Mouse (Mus musculus): Measurements from ENCODE around the gene Zdhhc1. TPM values are rescaled to one million over a fixed set of nuclear protein-coding genes. Genes with fewer than 3 reads are reported as not detected.

Gene Zdhhc1
- total and polyA plus RNA-seq, 3 experiments, result 4.9 to 11.5 TPM; not detected in 1

DNA sequence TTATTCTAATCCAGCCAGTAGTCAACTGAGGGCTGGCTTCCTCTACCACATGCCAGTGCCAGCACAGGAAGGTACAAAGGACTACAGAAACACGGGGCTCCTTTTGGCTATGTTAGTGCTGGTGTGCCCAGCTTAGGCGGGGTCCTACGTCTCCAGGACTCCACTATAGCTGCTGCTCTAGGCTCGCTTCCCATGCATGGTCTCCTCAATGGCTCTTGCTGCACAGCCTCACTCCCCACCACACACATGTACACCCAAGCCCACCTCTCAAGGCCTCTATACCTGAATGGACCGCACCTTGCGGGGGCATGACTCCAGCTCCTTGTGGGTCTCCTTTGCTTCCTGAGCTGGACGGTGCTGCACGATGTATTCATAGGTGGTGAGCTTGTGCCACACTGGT lies 21.0 kb downstream of the Zdhhc1 start:
- Histone ChIP-seq H3K27ac (ENCODE audit: control insufficient read depth, low read depth, low read length) (no peak overlapping the region), H3K4me1 (ENCODE audit: control insufficient read depth in 1 of 2, insufficient read depth in 2 of 2, low read length in 2 of 2) (no peaks in the 10 kb centered on the region), H3K9me3 (replicated peaks; ENCODE audit: insufficient read depth, low read length) (no peaks in the 10 kb centered on the region), H3K4me3 (ENCODE audit: control insufficient read depth in 1 of 2, insufficient read depth in 1 of 2, low read depth in 2 of 2, low read length in 2 of 2) (no peak overlapping the region), H3K9ac (ENCODE audit: control insufficient read depth, low read depth, low read length, poor library complexity, severe bottlenecking) (no peak overlapping the region), H3K36me3 (ENCODE audit: control insufficient read depth in 1 of 2, insufficient read depth in 2 of 2, low read length in 2 of 2) (no peaks in the 10 kb centered on the region), H3K27me3 (ENCODE audit: control insufficient read depth in 1 of 2, insufficient read depth in 2 of 2, low read length in 2 of 2) (no peaks in the 10 kb centered on the region), H3K79me2 (ENCODE audit: control insufficient read depth, insufficient read depth, low read length, poor library complexity) (no peaks in the 10 kb centered on the region)
- TF ChIP-seq ZKSCAN1 (IDR thresholded peaks at IDR 0.05; ENCODE audit: low read depth, low read length) (no peak), RAD21 (IDR thresholded peaks at IDR 0.05; ENCODE audit: low read depth, low read length) (no peak)
- no peak for DNase-seq (ENCODE audit: low read depth, low spot score)

DNA sequence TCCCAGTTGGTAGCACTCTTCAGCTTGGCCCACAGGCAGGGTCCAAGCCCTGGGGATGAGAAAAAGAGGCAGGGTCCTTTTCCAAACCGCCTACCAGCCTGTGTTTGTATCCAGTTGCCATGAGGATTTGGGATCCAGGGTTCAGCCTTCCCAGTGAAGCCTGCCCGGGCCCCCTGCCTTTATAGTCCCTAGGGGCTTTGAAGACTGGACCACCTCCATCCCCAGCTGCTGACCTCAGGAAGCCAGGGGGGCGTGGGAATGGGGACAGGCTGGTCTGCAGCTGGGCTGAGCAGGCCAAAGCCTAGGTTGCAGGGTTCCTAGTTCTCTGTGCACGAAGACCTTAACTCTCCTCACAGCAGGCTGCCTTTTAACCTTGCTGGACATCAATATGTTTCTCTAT lies 21.4 kb downstream of the Zdhhc1 start:
- no peak for DNase-seq (ENCODE audit: low read depth, low spot score)
- H3K27ac ChIP-seq (ENCODE audit: control insufficient read depth, low read depth, low read length), result no peak overlapping the region
- H3K27me3 ChIP-seq (ENCODE audit: control insufficient read depth in 1 of 2, insufficient read depth in 2 of 2, low read length in 2 of 2), result no peaks in the 10 kb centered on the region
- no peaks in the 10 kb centered on the region for H3K36me3 ChIP-seq (ENCODE audit: control insufficient read depth in 1 of 2, insufficient read depth in 2 of 2, low read length in 2 of 2)
- no peaks in the 10 kb centered on the region for H3K4me1 ChIP-seq (ENCODE audit: control insufficient read depth in 1 of 2, insufficient read depth in 2 of 2, low read length in 2 of 2)
- no peak for TF ChIP-seq CTCF (IDR thresholded peaks at IDR 0.05 in 2 of 3, conservative IDR thresholded peaks at IDR 0.05 in 1 of 3; ENCODE audit: control insufficient read depth in 1 of 3, insufficient read depth in 1 of 3, low read depth in 2 of 3, low read length in 3 of 3, poor library complexity in 1 of 3, severe bottlenecking in 1 of 3)
- no peak for TF ChIP-seq ZC3H11A (IDR thresholded peaks at IDR 0.05; ENCODE audit: low read depth, low read length)
- no peak for TF ChIP-seq BHLHE40 (IDR thresholded peaks at IDR 0.05; ENCODE audit: borderline replicate concordance, low read depth, low read length)
- TF ChIP-seq MYC (IDR thresholded peaks at IDR 0.05; ENCODE audit: low read depth, low read length), result no peak
- no peak for TF ChIP-seq KAT2A (conservative IDR thresholded peaks at IDR 0.05; ENCODE audit: low read depth, low read length)
- no peak for TF ChIP-seq NRF1 (IDR thresholded peaks at IDR 0.05; ENCODE audit: insufficient read depth, low read depth, low read length, poor library complexity, severe bottlenecking)
- no peak for TF ChIP-seq MAFK (IDR thresholded peaks at IDR 0.05; ENCODE audit: borderline replicate concordance, low read depth, low read length)
- no peak for TF ChIP-seq POLR2AphosphoS5 (IDR thresholded peaks at IDR 0.05; ENCODE audit: borderline replicate concordance, low read depth, low read length)
- no peak for TF ChIP-seq UBTF (IDR thresholded peaks at IDR 0.05; ENCODE audit: borderline replicate concordance, insufficient read depth, low read depth, low read length)
- no peak for TF ChIP-seq RAD21 (IDR thresholded peaks at IDR 0.05; ENCODE audit: low read depth, low read length)
- no peak for TF ChIP-seq POLR2A (IDR thresholded peaks at IDR 0.05; ENCODE audit: control insufficient read depth in 1 of 2, insufficient read depth in 1 of 2, low read depth in 1 of 2, low read length in 2 of 2, poor library complexity in 1 of 2)
- no peak for TF ChIP-seq TCF12 (IDR thresholded peaks at IDR 0.05; ENCODE audit: low read depth, low read length)
- no peak for TF ChIP-seq MYB (IDR thresholded peaks at IDR 0.05; ENCODE audit: low read depth, low read length)
- no peak for TF ChIP-seq NELFE (IDR thresholded peaks at IDR 0.05; ENCODE audit: low read depth, low read length)
- TF ChIP-seq MXI1 (IDR thresholded peaks at IDR 0.05; ENCODE audit: low read depth, low read length), result no peak
- H3K4me3 ChIP-seq (ENCODE audit: control insufficient read depth in 1 of 2, insufficient read depth in 1 of 2, low read depth in 2 of 2, low read length in 2 of 2), result no peak overlapping the region
- no peak overlapping the region for H3K9ac ChIP-seq (ENCODE audit: control insufficient read depth, low read depth, low read length, poor library complexity, severe bottlenecking)
- H3K79me2 ChIP-seq (ENCODE audit: control insufficient read depth, insufficient read depth, low read length, poor library complexity), result no peaks in the 10 kb centered on the region
- H3K9me3 ChIP-seq (replicated peaks; ENCODE audit: insufficient read depth, low read length), result no peaks in the 10 kb centered on the region

All from MEL (cell line).